Mouse (Mus musculus): ENCODE results near the gene Neurl4. TPM values are rescaled to one million over a fixed set of nuclear protein-coding genes. Genes with fewer than 3 reads are reported as not detected.

The Neurl4 gene
- total RNA-seq, 2 experiments from 2014 or later, result 122 to 125 TPM

DNA sequence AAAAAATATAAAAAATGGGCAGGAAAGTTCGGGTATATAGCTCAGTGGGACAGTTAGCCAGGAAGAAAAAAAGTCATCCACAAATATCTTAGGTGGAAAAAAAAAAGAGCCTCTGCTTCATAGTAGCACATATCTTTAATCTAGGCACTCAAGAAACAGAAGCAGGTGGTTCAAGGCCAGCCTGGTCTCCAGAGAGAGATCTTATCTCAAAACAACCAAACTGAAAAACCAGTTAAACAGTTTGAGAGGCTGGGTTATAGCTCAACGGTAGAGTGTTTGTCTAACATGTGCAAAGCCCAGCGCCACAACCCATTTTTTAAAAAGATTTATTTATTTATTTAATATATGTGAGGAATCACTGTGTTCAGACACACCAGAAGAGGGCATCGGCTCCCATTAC is 32.2 kb downstream of the Neurl4 start:
- DNase-seq (ENCODE audit: low spot score in 2 of 2), result no peak
- Histone ChIP-seq H3K27ac (no peak overlapping the region), H3K4me3 (no peak overlapping the region)
- TF ChIP-seq CTCF (conservative IDR thresholded peaks at IDR 0.05), result no peak

DNA sequence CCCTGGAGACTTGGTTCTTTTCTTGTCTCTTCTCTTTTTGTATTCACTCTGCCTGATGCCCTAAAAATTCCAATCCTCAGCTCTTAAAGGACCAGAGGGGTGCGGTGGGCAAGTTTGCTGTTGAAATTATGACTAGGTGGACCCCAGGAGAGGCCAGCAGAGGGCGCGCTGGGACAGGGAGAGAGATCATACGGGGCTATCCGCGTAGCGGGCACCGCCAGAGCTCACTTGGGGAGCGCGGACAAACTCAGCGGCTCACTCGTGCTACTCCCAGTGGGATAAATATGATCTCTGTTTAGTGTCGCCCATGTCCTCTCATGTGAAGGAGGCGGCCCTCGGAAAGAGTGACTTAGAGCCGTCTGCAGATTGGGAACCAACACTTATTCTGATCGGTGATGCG is 33.3 kb downstream of the Neurl4 start:
- TF ChIP-seq CTCF (conservative IDR thresholded peaks at IDR 0.05), result peak; percentile 92
- Histone ChIP-seq H3K27ac (no peak overlapping the region), H3K4me3 (0 out of 2 replicates have a peak overlapping the region, but pooled peaks have one; percentile 23)
- peak; percentile 81 to 94 for DNase-seq (ENCODE audit: low spot score in 2 of 2)

GRCm38 (mm10) chr11:69934681-69935080 is 33.8 kb downstream of the Neurl4 start:
- no peak overlapping the region for H3K4me3 ChIP-seq
- DNase-seq (ENCODE audit: low spot score in 2 of 2), result no peak
- TF ChIP-seq CTCF (conservative IDR thresholded peaks at IDR 0.05), result no peak
- H3K27ac ChIP-seq, result no peak overlapping the region

GRCm38 (mm10) chr11:69935137-69935879 is 34.4 kb downstream of the Neurl4 start, which contains the start of gene Ybx2:
TSS of gene Ybx2 (plus strand) at chr11:69935796.
- Histone ChIP-seq H3K27ac (no peak within 1 kb of the TSS), H3K4me3 (peak within 1 kb of the TSS; percentile 51)
- TF ChIP-seq CTCF (conservative IDR thresholded peaks at IDR 0.05), result no peak
- peak; percentile 85 to 88 for DNase-seq (ENCODE audit: low spot score in 2 of 2)

- no peak for DNase-seq (ENCODE audit: low spot score in 2 of 2)
- Histone ChIP-seq H3K27ac (no peak overlapping the region), H3K4me3 (peak overlapping the region; percentile 51)
- TF ChIP-seq CTCF (conservative IDR thresholded peaks at IDR 0.05), result no peak
Measured at GRCm38 (mm10) chr11:69936156-69936555, 35.3 kb downstream of the Neurl4 start.

- H3K27ac ChIP-seq, result no peak overlapping the region
- DNase-seq (ENCODE audit: low spot score in 2 of 2), result no peak
- no peak for TF ChIP-seq CTCF (conservative IDR thresholded peaks at IDR 0.05)
- H3K4me3 ChIP-seq, result no peak overlapping the region
Measured at GRCm38 (mm10) chr11:69936714-69937347, 36.0 kb downstream of the Neurl4 start.

DNA sequence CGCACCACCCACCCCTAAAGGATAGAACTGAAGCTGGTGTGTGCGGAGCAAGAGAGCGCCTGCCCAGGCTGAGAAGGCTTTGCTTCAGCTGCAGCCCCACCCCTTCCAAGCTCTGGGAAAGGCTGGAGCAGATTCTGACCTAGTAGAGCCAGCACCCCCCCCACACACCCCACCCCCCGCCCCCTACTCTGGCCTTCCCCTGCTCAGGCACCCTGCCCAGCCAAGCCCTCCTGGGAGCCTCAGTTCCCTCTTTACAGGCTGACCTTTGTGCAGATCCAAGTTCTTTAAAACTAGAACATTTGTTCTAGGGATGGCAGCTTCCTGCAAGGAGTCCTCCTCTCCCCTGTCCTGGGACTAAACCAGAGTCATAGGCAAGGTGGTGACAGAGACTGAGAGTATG is 36.5 kb downstream of the Neurl4 start:
- no peak for DNase-seq (ENCODE audit: low spot score in 2 of 2)
- H3K4me3 ChIP-seq, result no peak overlapping the region
- H3K27ac ChIP-seq, result no peak overlapping the region
- no peak for TF ChIP-seq CTCF (conservative IDR thresholded peaks at IDR 0.05)

GRCm38 (mm10) chr11:69937834-69938233 is 37.0 kb downstream of the Neurl4 start:
- no peak for TF ChIP-seq CTCF (conservative IDR thresholded peaks at IDR 0.05)
- no peak overlapping the region for H3K4me3 ChIP-seq
- DNase-seq (ENCODE audit: low spot score in 2 of 2), result no peak
- H3K27ac ChIP-seq, result no peak overlapping the region

DNA sequence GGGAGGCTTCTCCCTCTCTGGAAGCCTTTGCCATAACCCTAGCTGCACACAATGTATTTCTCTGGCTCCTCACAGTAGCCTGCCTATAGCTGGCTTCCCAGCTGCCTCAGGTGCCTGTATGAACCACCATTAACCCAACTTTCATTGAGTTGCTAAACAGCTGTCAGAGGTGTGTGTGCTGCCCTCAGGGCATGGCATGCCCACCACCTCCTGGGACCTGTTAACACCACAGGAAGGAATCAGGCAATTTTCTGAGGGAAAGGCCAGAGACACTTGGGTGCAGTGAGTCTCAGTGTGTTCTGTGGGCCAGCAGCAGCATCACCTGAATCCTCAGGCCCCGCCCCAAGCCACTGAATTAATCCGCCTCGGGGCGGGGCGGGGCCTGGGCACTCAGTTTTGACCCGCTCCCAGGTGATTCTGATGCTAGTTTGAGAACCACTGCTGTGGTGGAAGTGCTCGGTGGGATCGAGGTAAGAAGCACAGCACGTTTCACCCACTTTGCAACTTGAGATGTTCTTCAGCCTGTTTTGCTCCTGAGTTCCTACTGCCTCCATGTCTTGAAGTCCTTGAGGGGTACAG is 37.6 kb downstream of the Neurl4 start:
- Histone ChIP-seq H3K4me3 (no peak overlapping the region), H3K27ac (no peak overlapping the region)
- no peak for TF ChIP-seq CTCF (conservative IDR thresholded peaks at IDR 0.05)
- no peak for DNase-seq (ENCODE audit: low spot score in 2 of 2)

- Histone ChIP-seq H3K4me3 (no peak overlapping the region), H3K27ac (no peak overlapping the region)
- DNase-seq (ENCODE audit: low spot score in 2 of 2), result no peak
- no peak for TF ChIP-seq CTCF (conservative IDR thresholded peaks at IDR 0.05)
Measured at GRCm38 (mm10) chr11:69939181-69939580, 38.3 kb downstream of the Neurl4 start.

GRCm38 (mm10) chr11:69939731-69940130 is 38.9 kb downstream of the Neurl4 start:
- DNase-seq (ENCODE audit: low spot score in 2 of 2), result no peak
- Histone ChIP-seq H3K27ac (no peak overlapping the region), H3K4me3 (no peak overlapping the region)
- TF ChIP-seq CTCF (conservative IDR thresholded peaks at IDR 0.05), result no peak

GRCm38 (mm10) chr11:69940962-69941361 is 40.1 kb downstream of the Neurl4 start:
- Histone ChIP-seq H3K27ac (no peak overlapping the region), H3K4me3 (no peak overlapping the region)
- TF ChIP-seq CTCF (conservative IDR thresholded peaks at IDR 0.05), result no peak
- no peak for DNase-seq (ENCODE audit: low spot score in 2 of 2)

GRCm38 (mm10) chr11:69945216-69945615 is 44.3 kb downstream of the Neurl4 start:
- no peak for TF ChIP-seq CTCF (conservative IDR thresholded peaks at IDR 0.05)
- Histone ChIP-seq H3K4me3 (no peak overlapping the region), H3K27ac (no peak overlapping the region)
- DNase-seq (ENCODE audit: low spot score in 2 of 2), result no peak

Data from layer of hippocampus, adult 2 months (tissue).